In the genomic region with DNA sequence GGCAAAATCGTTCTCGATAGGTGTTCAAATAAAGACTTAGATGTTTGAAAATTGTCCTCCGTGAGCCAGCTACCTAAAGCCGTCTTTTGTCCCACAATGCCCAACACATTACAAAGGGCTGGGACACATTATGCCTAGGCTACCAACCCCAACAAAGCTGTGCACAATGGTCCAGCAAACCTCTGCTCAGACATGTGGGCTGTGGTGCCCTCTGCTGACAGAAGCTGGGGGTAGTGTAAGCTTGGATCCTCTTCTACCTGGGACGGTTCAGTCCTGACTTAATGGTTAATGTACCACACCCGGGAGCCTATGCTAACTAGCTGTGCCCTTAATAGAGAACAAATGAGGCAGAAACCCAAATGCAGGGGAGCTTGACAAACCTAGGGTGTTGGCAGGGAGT, we compare ENCODE assay signal across 8 mouse cellular contexts. TPM values are rescaled to one million over a fixed set of nuclear protein-coding genes. Genes with fewer than 3 reads are reported as not detected.
DNase-seq lines count a peak whose midpoint lies in the region; ATAC-seq lines count a peak whose summit lies in the region.

No protein-coding gene starts in this region.

- ATAC-seq in embryonic facial prominence, embryonic 11.5 days (replicated peaks; ENCODE audit: insufficient number of reproducible peaks, low FRiP score, low TSS enrichment, low read depth): no peak
- peak; percentile 66 for ATAC-seq in kidney, embryonic 16.5 days (ENCODE audit: low FRiP score, low TSS enrichment)
- ATAC-seq in midbrain, embryonic 15.5 days (replicated peaks): peak; percentile 72; the same call in 1 of the 2 replicates

- H3K9ac ChIP-seq in embryonic facial prominence, embryonic 11.5 days (replicated peaks; ENCODE audit: low read length): no peak overlapping the region
- H3K9ac ChIP-seq in kidney, embryonic 16.5 days (replicated peaks; ENCODE audit: low read length): no peak overlapping the region
- no peak overlapping the region for H3K9ac ChIP-seq in midbrain, embryonic 15.5 days

- no peak overlapping the region for H3K4me2 ChIP-seq in embryonic facial prominence, embryonic 11.5 days (ENCODE audit: low read depth, low read length)
- no peak overlapping the region for H3K4me2 ChIP-seq in kidney, embryonic 16.5 days (replicated peaks; ENCODE audit: low read depth, low read length)
- H3K4me2 ChIP-seq in midbrain, embryonic 15.5 days: no peak overlapping the region

- no peaks in the 10 kb centered on the region for H3K4me1 ChIP-seq in embryonic facial prominence, embryonic 11.5 days (ENCODE audit: control insufficient read depth, insufficient read depth, low read length)
- H3K4me1 ChIP-seq in kidney, embryonic 16.5 days (ENCODE audit: insufficient read depth, low read length): peaks cover 45% of the 10 kb centered on the region
- H3K4me1 ChIP-seq in midbrain, embryonic 15.5 days: 0 out of 2 replicates have a peak, but pooled peaks cover 9% of the 10 kb centered on the region

- WGBS in embryonic facial prominence, embryonic 11.5 days: 48% methylated on average over 6 of the region's 6 CpGs
- WGBS in kidney, embryonic 16.5 days: 46% methylated on average over 6 of the region's 6 CpGs
- 35% methylated on average over 6 of the region's 6 CpGs for WGBS in midbrain, embryonic 15.5 days

- peaks cover 3% of the 10 kb centered on the region; the same call in 1 of the 2 replicates for H3K36me3 ChIP-seq in embryonic facial prominence, embryonic 11.5 days (replicated peaks; ENCODE audit: control insufficient read depth, insufficient read depth, low read depth, low read length)
- peaks cover 18% of the 10 kb centered on the region for H3K36me3 ChIP-seq in kidney, embryonic 16.5 days (ENCODE audit: insufficient read depth, low read length)
- no peaks in the 10 kb centered on the region for H3K36me3 ChIP-seq in midbrain, embryonic 15.5 days (replicated peaks)

- no peak overlapping the region for H3K4me3 ChIP-seq in embryonic facial prominence, embryonic 11.5 days (ENCODE audit: low read depth, low read length)
- no peak overlapping the region for H3K4me3 ChIP-seq in kidney, embryonic 16.5 days (ENCODE audit: low read length)
- H3K4me3 ChIP-seq in midbrain, embryonic 15.5 days: no peak overlapping the region

- peak; percentile 39 to 48 for DNase-seq in adrenal gland, adult 18-20 months (ENCODE audit: low spot score in 2 of 2)
- DNase-seq in adrenal gland, postnatal 4 days (ENCODE audit: low spot score in 2 of 2): no peak
- peak; percentile 35 for DNase-seq in ovary, postnatal 36 days (ENCODE audit: low spot score)
- no peak for DNase-seq in ovary, adult 18-20 months (ENCODE audit: low spot score)
- DNase-seq in embryonic facial prominence, embryonic 11.5 days (ENCODE audit: low spot score): peak; percentile 63
- DNase-seq in ovary, postnatal 14 days (ENCODE audit: low spot score): no peak

- H3K9me3 ChIP-seq in embryonic facial prominence, embryonic 11.5 days (replicated peaks; ENCODE audit: control insufficient read depth, low read length): no peaks in the 10 kb centered on the region
- H3K9me3 ChIP-seq in kidney, embryonic 16.5 days (ENCODE audit: low read length): no peaks in the 10 kb centered on the region
- no peaks in the 10 kb centered on the region for H3K9me3 ChIP-seq in midbrain, embryonic 15.5 days

- no peaks in the 10 kb centered on the region for H3K27me3 ChIP-seq in embryonic facial prominence, embryonic 11.5 days (ENCODE audit: control insufficient read depth, insufficient read depth, low read length)
- no peaks in the 10 kb centered on the region for H3K27me3 ChIP-seq in kidney, embryonic 16.5 days (ENCODE audit: insufficient read depth, low read length)
- H3K27me3 ChIP-seq in midbrain, embryonic 15.5 days (replicated peaks): no peaks in the 10 kb centered on the region

- H3K27ac ChIP-seq in embryonic facial prominence, embryonic 11.5 days (replicated peaks; ENCODE audit: low read depth, low read length): no peak overlapping the region
- H3K27ac ChIP-seq in kidney, embryonic 16.5 days (ENCODE audit: low read length): no peak overlapping the region
- H3K27ac ChIP-seq in midbrain, embryonic 15.5 days: no peak overlapping the region

RNA-seq across cellular contexts. Expression of a gene that starts 12.3 kb away (rescaled TPM):
- 1 to 10 TPM; 1.2 to 2.6 TPM for total RNA-seq in adrenal gland, adult 18-20 months (2021)
- total RNA-seq in adrenal gland, postnatal 4 days (2021): 10 to 100 TPM in 1 of 2 experiments, 1 to 10 TPM in 1; 8.2 to 10.3 TPM
- 5.4 and 5.8 TPM in 2 replicates for polyA plus RNA-seq in embryonic facial prominence, embryonic 11.5 days (2014; fragmentation: Nextera tagmentation; extraction: Ambion mirVana)
- polyA plus RNA-seq in kidney, embryonic 16.5 days (2015; fragmentation: Nextera tagmentation; extraction: Ambion mirVana): 0.17 and 0.23 TPM in 2 replicates
- 44.4 and 55.1 TPM in 2 replicates for polyA plus RNA-seq in midbrain, embryonic 15.5 days (2015; fragmentation: Nextera tagmentation; extraction: Ambion mirVana)

RNA-seq across cellular contexts. Expression of a gene that starts 12.3 kb away (rescaled TPM):
- 10 to 100 TPM; 22.4 to 33.0 TPM for total RNA-seq in adrenal gland, adult 18-20 months (2021)
- 10 to 100 TPM; 64.5 to 66.7 TPM for total RNA-seq in adrenal gland, postnatal 4 days (2021)
- 24.6 and 26.7 TPM in 2 replicates for polyA plus RNA-seq in embryonic facial prominence, embryonic 11.5 days (2014; fragmentation: Nextera tagmentation; extraction: Ambion mirVana)
- 94.8 and 96.1 TPM in 2 replicates for polyA plus RNA-seq in kidney, embryonic 16.5 days (2015; fragmentation: Nextera tagmentation; extraction: Ambion mirVana)
- polyA plus RNA-seq in midbrain, embryonic 15.5 days (2015; fragmentation: Nextera tagmentation; extraction: Ambion mirVana): 36.1 and 46.9 TPM in 2 replicates

RNA-seq across cellular contexts. Expression of a gene that starts 33.2 kb away (rescaled TPM):
- total RNA-seq in adrenal gland, adult 18-20 months (2021): 10 to 100 TPM; 16.1 to 17.9 TPM
- 10 to 100 TPM; 31.6 to 32.1 TPM for total RNA-seq in adrenal gland, postnatal 4 days (2021)
- 13.5 and 14.5 TPM in 2 replicates for polyA plus RNA-seq in embryonic facial prominence, embryonic 11.5 days (2014; fragmentation: Nextera tagmentation; extraction: Ambion mirVana)
- polyA plus RNA-seq in kidney, embryonic 16.5 days (2015; fragmentation: Nextera tagmentation; extraction: Ambion mirVana): 26.7 TPM in 2 replicates
- 3.9 and 5.0 TPM in 2 replicates for polyA plus RNA-seq in midbrain, embryonic 15.5 days (2015; fragmentation: Nextera tagmentation; extraction: Ambion mirVana)

RNA-seq across cellular contexts. Expression of a gene that starts 36.6 kb away (rescaled TPM):
- 10 to 100 TPM; 13.3 to 15.0 TPM for total RNA-seq in adrenal gland, adult 18-20 months (2021)
- 10 to 100 TPM; 29.9 to 30.8 TPM for total RNA-seq in adrenal gland, postnatal 4 days (2021)
- polyA plus RNA-seq in embryonic facial prominence, embryonic 11.5 days (2014; fragmentation: Nextera tagmentation; extraction: Ambion mirVana): 20.1 and 22.2 TPM in 2 replicates
- polyA plus RNA-seq in kidney, embryonic 16.5 days (2015; fragmentation: Nextera tagmentation; extraction: Ambion mirVana): 33.8 and 35.8 TPM in 2 replicates
- polyA plus RNA-seq in midbrain, embryonic 15.5 days (2015; fragmentation: Nextera tagmentation; extraction: Ambion mirVana): 136 and 140 TPM in 2 replicates

Comparison
In these comparisons a context has a peak if more than half of its experiments do, and no peak if none do; other contexts are left out.
1. DNase-seq: peak in adrenal gland, adult 18-20 months (2 of 2), ovary, postnatal 36 days (single experiment) and embryonic facial prominence, embryonic 11.5 days (single experiment); none in adrenal gland, postnatal 4 days (0 of 2), ovary, adult 18-20 months (single experiment) and ovary, postnatal 14 days (single experiment).